Mouse (Mus musculus) mesoderm, embryonic 11.5 days (tissue): ENCODE data around the gene Csn1s2b.
"Not testable (repeated sequence)": the region's sequence is repeated elsewhere in the genome, so short reads cannot be mapped to it uniquely, and the experiment has no call there.

ENCODE experiments used
- DNase-seq: peaks from one replicate; pipeline ENCODE4 v3.0.0-alpha.2; 2012; ENCODE audit warnings: low read depth, low spot score

Gene Csn1s2b

DNA sequence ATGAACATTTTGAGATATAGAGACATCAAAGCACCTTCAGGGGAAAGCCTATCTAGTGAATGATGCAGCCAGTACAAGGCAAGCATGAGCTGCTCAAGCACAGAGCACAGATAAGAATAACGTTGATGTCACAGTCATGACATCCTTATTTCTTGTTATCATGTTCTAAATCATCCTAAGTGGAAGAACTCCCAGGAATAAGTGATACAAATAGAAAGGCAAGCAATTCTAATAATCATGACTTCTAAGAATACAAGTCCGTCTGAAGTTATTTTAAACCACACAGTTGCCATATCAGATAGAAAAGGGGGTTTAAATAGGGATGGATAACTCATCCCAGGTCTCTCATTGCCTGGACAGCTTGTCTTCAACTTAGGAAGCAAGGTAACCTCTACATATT is at the start of gene Csn1s2b:
Gene Csn1s2b, plus strand, starts transcription at position 301 of the 400 bp plus-strand sequence.
- DNase-seq, result no peak

GRCm38 (mm10) chr5:87764546-87764945 is 43.3 kb upstream of the Csn1s2b start:
- DNase-seq, result no peak

DNA sequence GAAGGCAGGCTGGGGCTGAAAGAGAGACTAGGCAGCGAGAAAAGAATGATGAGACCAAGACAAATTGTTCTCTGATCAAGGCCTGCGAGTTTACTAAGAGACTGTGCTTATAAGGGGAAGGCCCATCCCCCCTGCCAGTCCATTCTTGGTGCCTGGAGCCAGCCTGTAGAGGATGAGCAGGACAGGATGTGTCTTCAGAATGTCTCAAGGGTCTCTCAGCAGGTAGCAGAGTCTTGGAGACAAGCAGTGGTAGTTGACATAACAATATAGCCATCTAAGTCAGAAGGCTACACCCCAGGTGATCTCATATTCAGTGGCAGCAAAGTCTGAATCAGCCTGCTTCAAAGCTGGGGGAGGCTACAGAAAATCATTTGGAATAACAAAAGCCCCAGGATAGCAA is 35.7 kb upstream of the Csn1s2b start:
- DNase-seq, result not testable (repeated sequence)

DNA sequence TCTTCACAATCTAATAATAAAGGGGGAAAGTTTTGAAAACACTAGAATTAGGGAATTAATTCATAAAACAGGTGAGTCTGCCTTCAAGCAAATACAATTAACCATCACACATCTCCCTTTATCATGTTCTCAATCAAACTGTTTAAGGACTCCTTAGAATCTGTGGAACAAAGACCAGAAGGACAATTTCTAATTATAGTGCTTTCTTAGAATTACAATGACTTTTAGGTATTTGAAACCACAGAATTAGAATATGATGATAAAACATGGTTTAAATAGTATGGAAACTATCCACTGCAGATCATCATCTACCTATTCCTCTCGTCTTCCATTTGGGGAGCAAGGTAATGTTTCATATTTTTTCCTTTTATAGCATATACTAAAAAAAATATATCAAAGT is 33.6 kb upstream of the Csn1s2b start, which contains the start of gene Csn1s2a:
Gene Csn1s2a, plus strand, starts transcription at position 301 of the 400 bp plus-strand sequence.
- no peak for DNase-seq

DNA sequence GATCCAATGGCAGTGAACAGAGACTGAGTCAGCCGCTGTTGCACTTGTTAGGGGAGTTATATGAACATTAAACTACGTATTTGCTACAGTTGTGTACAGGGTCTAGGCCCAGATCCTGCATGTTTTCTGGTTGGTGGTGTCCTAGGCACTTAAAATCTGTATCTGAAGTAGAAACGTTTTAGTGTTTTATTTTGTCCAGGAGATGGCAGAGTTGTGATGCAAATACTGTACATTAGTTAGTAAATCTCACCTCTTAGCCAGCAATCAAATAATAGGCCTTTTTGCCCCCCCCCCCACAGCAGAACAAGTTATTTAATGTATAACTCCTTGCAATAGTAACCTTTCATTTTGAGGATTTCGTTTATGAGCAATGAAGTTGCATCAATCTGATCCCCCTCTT is 25.2 kb upstream of the Csn1s2b start:
- DNase-seq, result no peak

GRCm38 (mm10) chr5:87809253-87809652 is 1.4 kb downstream of the Csn1s2b start:
- no peak for DNase-seq

- DNase-seq, result no peak
Observed at GRCm38 (mm10) chr5:87825386-87825785, 17.5 kb downstream of the Csn1s2b start, which contains the start of gene Prr27. Gene Prr27 (plus strand): TSS chr5:87825686.

GRCm38 (mm10) chr5:87855136-87855716 is 47.3 kb downstream of the Csn1s2b start:
- no peak for DNase-seq

DNA sequence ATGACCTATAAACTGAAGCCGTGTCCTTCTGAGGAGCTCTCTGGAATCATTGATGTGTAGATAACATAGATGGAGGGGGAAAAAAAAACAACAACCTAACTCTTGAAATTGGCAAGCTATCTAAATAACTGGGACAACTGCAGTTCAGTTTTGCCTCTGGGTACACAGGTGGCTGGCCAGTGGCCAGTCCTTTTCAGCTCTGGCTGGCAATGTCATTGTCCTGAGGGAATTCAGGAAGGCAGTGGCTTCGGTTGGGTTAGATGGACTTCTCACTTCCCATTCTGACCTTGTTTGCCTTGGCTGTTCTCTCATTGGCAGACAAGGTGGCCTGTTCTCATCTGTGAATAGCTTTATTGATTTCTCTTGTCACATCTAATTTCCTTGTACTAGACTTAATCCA is 62.2 kb downstream of the Csn1s2b start:
- no peak for DNase-seq

DNA sequence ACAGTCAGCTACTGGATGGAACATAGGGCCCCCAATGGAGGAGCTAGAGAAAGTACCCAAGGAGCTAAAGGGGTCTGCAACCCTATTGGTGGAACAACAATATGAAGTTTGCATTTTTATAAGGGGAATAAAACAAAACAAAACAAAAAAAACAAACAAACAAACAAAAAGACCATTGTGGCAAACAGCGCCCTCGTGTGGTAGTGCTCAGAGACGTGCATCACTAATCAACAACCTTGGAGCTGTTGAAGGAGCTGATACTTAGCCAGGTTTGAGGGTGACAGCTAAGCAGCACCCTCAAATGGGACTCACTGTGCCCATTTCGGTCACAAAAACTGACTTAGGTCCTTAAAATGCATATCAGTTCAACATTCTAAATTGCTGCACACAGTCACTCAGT is 63.5 kb downstream of the Csn1s2b start:
- no peak for DNase-seq
